Mouse (Mus musculus) heart, postnatal 4 days (tissue): ENCODE data around the gene Zp3. TPM values are rescaled to one million over a fixed set of nuclear protein-coding genes. Genes with fewer than 3 reads are reported as not detected.

Experiments used
- DNase-seq: peaks from one replicate; pipeline ENCODE4 v3.0.0; 2021
- total RNA-seq, 2 experiments: library from RNA; stranded (reverse); gene quantifications; 2 replicates each; pipeline ENCODE4 v1.2.3; 2021

Zp3 gene
- total RNA-seq, 2 experiments from 2014 or later: not detected

GRCm38 (mm10) chr5:136004537-136004936, 24.6 kb downstream of the Zp3 start:
- no peak for DNase-seq

DNA sequence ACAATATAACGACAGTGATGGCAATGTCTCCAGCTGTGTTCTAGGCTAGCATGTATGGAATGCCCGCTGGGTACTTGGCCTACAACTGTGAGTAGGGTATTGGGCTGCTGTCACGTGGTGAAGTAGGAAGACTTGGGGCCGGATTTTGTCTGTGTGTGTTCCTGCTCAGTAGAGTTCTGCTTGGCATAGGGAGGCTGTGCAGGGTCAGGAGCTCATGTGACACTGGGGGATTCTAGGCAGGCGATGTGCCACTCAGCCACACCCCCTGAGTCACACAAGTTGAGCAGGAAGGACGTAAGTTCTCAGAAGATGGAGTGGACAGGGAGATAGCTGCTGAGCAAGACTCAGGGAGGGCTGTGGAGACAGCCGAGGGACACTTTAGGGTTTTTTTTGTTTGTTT, 27.8 kb downstream of the Zp3 start:
- no peak for DNase-seq

GRCm38 (mm10) chr5:136014877-136015276, 35.0 kb downstream of the Zp3 start:
- peak; percentile 64 for DNase-seq

DNA sequence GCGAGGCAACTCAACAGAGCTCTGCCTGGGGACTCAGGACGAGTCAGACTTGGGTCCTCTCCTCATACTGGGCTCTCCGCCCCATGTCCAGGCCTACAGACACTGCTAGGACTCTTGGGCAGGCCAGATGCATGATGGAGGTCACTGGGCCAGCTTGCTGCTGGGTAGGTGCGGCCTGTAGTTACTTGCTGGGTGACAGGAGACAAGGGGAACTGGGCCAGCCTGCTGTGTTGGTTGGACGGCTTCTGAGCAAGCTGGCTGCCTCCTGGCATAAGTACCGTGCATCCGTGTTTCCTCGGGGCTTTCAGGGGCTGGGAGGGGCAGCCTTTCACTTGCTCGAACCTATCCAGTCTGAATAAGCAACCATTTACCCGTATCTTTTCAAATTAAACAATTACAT, 35.7 kb downstream of the Zp3 start:
- DNase-seq: peak; percentile 15

DNA sequence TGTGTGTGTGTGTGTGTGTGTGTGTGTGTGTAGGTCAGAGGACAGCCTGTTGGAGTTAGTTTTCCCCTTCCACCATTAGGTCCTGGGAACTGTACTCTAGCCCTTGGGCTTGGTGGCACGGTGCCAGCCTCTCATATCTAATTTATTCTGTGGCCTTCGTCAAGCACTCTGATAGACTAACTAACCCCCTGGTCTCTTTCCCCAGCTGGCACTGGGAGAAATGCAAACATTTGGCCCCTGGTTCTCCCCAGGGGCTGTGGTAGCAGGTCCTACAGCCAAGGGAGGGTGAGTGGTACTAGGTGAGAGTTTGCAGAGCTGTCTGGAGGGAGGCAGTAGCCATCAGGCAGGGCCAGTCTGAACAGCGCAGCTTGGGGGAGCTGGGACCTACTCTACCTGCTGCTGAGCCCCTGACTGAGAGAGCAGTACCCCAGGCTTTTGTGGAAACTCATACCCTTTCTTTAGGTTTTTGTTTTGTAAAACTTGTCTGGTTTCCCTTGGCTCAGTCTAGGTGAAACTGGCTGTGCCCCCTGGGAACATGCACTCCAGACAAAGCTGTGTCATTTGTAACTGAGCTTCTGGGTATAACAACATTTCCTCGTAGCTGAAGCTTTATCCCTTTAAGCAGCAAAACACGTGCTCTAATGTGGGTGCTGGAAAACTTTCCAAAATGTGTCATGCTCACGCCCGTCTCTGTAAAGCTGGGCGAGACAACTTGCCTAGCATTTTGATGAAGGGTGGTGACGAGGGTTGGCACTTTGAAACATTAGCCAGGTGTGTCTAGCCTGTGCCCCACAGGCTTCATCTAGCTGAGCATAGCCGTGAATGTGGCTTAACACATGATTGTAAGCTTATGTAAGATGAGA, 36.3 kb downstream of the Zp3 start:
- DNase-seq: peak; percentile 48

DNA sequence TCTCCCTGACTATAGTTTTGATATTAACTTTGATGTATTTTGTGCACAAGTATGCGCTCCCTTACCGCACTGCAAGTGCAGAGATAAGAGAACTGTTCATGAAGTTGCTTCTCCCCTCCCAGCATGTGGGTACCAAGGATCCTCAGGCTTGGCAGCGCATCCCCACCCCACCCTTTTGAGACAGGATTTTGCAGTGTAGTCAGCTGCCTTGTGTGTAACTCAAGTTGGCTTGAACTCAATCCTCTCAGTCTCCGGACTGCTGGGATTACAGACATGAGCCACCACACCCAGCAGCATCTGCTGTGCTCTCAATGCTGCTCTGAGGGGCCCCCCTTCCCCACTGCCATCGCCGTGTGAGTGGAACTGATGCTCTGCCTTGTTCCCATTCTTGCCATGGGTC, 37.4 kb downstream of the Zp3 start:
- peak; percentile 18 for DNase-seq

DNA sequence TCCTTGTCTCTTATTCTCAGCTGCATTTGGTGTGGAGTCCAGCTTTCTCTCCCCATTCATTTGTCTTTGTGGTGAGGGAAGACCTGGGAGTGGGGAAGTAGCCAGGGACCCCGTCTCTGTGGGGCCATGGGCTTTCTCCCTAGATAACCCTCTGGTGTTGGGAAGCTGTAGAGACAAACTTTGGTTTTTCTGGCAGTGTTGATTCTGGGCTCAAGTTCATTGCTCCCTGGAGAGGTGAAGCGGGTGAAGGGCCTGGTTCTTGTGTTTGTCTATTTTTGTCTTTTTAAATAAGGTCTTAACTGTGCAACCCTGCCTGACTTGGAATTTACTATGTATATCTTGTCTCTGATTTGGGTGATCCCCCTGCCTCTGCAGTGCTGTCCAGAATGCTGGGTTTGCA, 38.8 kb downstream of the Zp3 start:
- no peak for DNase-seq

- no peak for DNase-seq
These were observed 40.0 kb downstream of the Zp3 start for GRCm38 (mm10) chr5:136019907-136020306.

DNA sequence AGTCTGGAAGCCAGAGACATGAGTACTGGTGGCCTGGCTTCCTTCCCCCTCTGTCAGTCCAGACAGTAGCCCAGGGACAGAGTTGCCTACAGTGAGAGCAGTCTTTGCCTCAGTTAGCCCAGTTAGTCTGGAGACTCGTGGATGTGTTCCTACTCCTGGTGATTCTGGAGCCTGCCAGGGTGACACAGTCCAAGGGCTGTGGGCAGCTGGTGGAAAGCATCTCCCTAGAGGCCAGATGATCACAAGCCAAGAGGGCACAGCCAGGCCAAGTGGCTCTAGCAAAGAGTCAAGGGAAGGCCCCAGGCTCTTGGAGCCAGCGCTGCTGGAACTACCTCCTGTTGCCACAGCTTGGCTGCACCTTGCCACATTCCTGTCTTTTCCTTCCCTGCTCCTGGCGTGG, 45.8 kb downstream of the Zp3 start:
- no peak for DNase-seq

DNA sequence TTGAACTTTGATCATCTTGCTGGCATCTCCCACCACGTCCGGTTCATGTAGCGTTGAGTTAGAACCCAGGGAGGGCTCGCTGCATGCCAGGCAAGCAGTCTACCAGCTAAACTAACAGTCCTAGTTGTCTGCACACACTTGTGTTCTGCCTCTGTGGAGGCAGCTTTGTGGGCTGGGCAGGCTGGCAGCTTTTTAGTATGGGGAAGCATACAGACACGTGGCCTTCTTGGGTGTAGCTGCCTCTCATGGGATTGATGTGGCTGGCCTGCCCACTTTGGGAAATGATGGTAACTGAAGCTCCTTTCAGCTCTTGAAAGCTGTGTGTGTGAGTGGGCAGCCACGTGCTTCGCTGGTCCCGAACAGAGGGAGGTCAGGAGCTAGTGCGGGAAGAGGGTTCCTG, 47.0 kb downstream of the Zp3 start:
- DNase-seq: no peak

DNA sequence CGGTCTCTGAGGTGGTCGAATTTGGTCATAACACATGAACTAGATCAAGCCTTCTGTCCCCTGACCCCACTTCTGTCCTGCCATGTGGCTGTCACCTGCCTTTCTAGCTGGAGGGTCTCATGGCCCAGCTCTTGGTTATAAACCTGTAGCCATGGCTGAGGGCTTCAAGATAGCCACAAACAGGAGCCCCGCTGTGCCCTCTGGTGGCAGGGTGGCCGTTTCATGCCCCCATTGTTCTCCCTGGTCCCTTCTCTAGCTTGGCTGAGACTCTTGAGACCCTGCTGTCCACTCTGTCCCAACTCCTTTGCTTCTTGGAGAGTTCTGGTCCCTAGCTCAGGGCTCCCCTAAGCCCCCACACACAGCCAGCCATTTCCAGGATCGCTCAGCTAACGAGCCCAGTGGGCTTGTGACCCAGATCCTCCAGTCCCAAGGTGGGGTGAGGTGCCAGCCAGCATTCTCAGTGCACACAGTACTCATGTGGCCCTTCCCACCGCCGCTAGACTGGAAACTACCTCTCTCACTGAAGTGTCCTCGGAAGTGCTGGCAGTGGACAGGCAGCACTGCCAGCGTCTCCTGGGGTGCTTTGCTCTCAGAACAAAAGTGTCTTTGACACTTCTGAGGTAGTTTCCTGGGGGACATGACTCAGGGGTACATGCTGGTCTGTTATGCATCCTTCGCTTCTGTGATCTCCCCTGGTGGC, 47.9 kb downstream of the Zp3 start:
- DNase-seq: no peak

DNA sequence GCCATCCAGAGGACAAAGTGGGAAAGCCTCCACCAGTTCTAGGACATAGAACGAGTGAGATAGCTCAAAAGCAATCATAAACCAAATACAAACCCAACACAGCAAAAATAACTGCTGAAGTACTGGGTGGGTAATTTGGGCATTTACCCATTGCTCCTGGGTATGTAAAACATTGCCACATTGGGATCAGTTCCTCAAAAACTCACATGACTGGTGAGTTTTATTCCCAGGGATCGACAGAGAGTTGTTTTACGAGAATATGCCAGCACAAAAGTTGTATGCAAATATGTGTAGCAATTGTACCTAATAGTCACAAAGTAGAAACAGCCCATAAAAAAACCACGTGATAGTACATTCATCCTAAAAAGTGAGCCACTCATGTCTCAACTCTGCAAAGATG, 55.0 kb downstream of the Zp3 start:
- DNase-seq: no peak

- DNase-seq: no peak
These were observed 55.4 kb downstream of the Zp3 start for GRCm38 (mm10) chr5:136035285-136035684.

DNA sequence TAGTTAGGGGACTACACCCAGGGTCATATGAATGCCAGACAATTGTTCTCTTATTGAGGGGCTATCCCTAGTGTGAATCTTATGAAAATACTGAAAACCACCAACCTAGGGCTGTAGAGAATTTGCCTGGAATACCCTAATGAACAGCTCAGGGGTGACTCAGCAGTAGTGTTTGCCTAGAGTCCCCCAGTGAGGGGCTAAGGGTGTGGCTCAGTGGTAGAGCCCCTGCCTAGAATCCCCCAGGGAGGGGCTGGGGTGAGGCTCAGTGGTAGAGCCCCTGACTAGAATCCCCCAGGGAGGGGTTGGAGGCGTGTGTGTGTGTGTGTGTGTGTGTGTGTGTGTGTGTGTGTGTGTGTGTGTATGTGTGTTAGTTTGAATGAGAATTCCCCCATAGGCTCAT, 56.8 kb downstream of the Zp3 start:
- no peak for DNase-seq

Other genes with a start within 250 kb of the Zp3 start
- 10 to 100 TPM; 14.4 to 16.7 TPM for gene Tmem120a, start 235.7 kb upstream of the Zp3 start, total RNA-seq
- not detected for gene Styxl1, start 201.7 kb upstream of the Zp3 start, total RNA-seq
- 1,000 to 10,000 TPM; 1,387 to 1,444 TPM for gene Mdh2, start 201.6 kb upstream of the Zp3 start, total RNA-seq
- under 1 TPM; 0.12 to 0.20 TPM for gene Srrm3, start 173.2 kb upstream of the Zp3 start, total RNA-seq
- 100 to 1,000 TPM; 397 to 401 TPM for gene Hspb1, start 92.2 kb upstream of the Zp3 start, total RNA-seq
- gene Ywhag, start 45.5 kb upstream of the Zp3 start, total RNA-seq: 100 to 1,000 TPM; 285 to 292 TPM
- under 1 TPM; 0.36 to 0.69 TPM for gene Ssc4d, start 5.6 kb upstream of the Zp3 start, total RNA-seq
- 10 to 100 TPM in 1 of 2 experiments, 1 to 10 TPM in 1; 9.7 to 10.7 TPM for gene Dtx2, start 14.7 kb downstream of the Zp3 start, total RNA-seq
- gene Upk3b, start 58.4 kb downstream of the Zp3 start, total RNA-seq: 10 to 100 TPM; 25.8 to 30.7 TPM
- not detected for gene Upk3bl, start 74.4 kb downstream of the Zp3 start, total RNA-seq
- gene Rasa4, start 103.8 kb downstream of the Zp3 start, total RNA-seq: 1 to 10 TPM; 2.1 to 2.4 TPM
- 10 to 100 TPM; 63.4 to 67.3 TPM for gene Polr2j, start 136.5 kb downstream of the Zp3 start, total RNA-seq
- gene Lrwd1, start 156.0 kb downstream of the Zp3 start, total RNA-seq: 1 to 10 TPM; 7.9 to 9.5 TPM
- 1 to 10 TPM; 6.5 to 7.4 TPM for gene Alkbh4, start 156.0 kb downstream of the Zp3 start, total RNA-seq
- gene Orai2, start 190.6 kb downstream of the Zp3 start, total RNA-seq: 1 to 10 TPM; 2.0 to 3.3 TPM
- gene Prkrip1, start 218.9 kb downstream of the Zp3 start, total RNA-seq: 10 to 100 TPM; 27.9 to 32.6 TPM